Mouse (Mus musculus) naive thymus-derived CD4-positive, alpha-beta T cell, adult 2 months (primary cell): ENCODE results near the gene Gm49345.
A peak's percentile ranks its signal among the peaks of the same experiment; 100 is the strongest.
"Not testable (repeated sequence)": the region's sequence is repeated elsewhere in the genome, so short reads cannot be mapped to it uniquely, and the experiment has no call there.

ENCODE experiments used
- DNase-seq: peaks from one replicate; pipeline ENCODE4 v3.0.0-alpha.2; 2011; ENCODE audit warnings: low read depth

The Gm49345 gene

GRCm38 (mm10) chr13:67637294-67638007, at the start of gene Gm49345, which contains the start of gene Zfp729a:
Gene Gm49345, minus strand, starts transcription at chr13:67637769.
Gene Zfp729a, minus strand, starts transcription at chr13:67637791.
- peak; percentile 91 for DNase-seq

DNA sequence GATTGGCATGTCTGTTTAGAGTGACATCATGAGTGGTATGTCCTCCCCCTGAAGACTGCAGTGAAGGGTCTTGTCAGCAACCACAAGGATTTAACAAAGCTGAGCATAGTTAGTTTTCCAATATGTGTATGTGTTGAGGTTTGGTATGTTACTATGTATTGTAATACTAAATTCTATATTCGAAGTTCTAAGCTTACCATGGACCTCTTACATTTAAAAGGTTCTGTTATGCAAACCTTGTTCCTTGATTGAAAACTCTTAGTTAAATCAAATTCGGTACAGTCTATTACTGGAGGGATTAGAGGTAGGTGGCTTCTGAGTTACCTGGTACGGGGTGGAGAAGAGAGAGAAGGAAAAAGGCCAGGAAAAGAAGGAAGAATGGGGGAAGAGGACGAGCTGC, 49.4 kb upstream of the Gm49345 start, which contains the start of gene Zfp738:
Gene Zfp738, minus strand, starts transcription at position 101 of the 400 bp plus-strand sequence.
- no peak for DNase-seq

DNA sequence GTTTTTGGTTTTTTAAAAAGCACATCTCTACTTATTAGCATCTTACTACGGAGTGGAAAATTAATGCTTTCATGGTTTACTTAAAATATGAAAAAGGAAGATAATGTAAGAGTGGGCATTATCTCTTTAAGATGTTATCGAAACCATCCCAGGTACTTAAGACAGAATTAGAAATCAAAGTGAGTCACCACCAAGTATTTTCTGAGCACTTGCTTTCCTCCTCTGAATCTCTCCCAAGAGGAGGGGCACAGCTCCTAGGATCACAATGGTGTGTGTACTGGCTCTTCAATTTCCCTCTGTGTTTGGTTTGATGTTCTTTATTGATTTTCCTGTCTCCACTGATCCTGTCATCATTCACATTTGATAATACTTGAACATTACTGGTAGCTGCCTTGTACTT, 46.3 kb upstream of the Gm49345 start:
- not testable (repeated sequence) for DNase-seq

- DNase-seq, result peak; percentile 87
These were observed 45.6 kb upstream of the Gm49345 start for GRCm38 (mm10) chr13:67682959-67683735.

DNA sequence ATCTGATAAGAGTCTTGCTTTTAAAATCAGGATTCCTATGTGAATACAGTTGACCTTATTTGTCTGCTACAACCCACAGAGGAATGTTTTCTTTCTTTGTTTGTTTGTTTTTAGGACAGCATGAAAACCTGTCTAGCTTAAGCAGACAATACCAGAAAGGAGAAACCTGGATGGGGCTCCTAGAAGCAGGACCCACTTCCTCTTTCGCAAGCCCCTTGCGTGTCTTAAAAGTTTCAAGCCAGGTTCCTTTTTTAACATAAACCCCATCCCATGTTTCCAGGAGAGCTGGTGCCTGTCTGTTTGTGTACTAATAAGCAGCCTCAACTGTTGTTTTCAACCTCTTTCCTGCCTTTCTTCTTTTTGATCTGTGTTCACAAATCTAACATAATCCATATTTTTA, 37.3 kb upstream of the Gm49345 start:
- no peak for DNase-seq

- no peak for DNase-seq
These were observed 14.9 kb upstream of the Gm49345 start for GRCm38 (mm10) chr13:67652496-67652895.

GRCm38 (mm10) chr13:67610108-67610507, 27.5 kb downstream of the Gm49345 start:
- peak; percentile 36 for DNase-seq

DNA sequence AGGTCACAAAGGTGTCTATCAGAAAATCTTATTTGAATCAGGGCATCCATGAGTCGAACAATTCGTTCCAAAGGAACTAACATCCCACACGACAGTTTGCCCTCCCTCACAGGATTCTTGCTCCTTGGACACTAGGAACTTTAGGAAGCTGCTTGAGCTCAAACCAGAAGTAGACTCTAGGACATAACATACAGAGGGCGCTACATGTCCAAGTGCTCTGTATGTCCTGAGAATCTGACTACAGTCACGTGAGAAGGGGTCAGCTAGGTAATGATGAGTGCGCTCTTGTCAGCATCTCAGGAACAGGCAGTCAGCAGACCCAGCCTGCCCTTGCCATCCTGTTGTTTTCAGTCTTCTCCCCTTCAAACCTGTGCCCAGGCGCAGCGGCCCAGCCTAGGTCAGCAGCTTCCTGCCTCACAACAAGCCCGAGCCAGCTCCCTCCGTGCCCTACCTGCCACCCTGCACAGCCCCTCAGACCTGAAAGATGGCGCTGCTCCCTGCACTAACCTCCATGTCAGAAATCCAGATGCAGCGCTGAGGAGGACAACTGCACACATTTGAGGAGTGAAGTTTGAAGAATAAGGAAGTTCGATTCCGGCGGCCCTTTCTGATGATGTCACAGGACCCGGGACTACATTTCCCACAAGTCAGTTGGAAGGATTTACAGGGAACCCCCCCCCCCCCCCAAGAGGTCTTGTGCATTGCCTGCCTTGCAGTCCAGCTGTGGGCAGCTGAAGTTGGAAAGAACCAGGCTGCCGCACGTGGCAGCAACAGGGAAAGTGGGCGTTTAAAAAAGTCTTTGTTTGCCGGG, 28.3 kb downstream of the Gm49345 start, which contains the start of gene Zfp729b:
Gene Zfp729b, minus strand, starts transcription at position 642 of the 811 bp plus-strand sequence.
- DNase-seq, result peak; percentile 93

DNA sequence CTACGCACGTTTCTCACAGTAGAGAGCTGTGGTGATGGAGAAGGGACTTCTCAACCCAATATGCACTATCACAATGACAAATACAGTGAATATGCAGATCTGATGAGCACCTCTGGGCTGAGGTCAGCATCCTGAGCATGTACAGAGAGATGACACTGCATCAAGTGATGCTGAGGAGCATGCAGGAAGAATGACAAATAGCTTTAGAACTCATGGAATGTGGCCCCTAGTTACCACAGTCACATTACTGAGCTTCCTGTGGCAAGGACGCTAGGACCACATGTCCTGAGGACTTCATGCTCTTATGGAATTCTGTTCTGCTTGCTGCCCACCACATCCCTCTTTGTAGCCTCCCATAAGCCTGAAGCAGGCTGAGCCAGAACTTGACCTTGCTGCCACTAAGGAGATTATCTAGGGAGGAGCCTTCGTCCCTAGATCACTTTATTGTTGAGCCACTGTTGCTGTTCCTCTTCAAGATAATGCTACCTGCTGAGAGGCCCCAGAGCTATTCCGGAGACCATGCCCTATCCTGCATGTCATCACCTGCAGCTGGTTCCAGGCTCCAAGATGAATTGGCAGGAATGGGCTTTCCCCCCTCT, 64.9 kb downstream of the Gm49345 start:
- no peak for DNase-seq

DNA sequence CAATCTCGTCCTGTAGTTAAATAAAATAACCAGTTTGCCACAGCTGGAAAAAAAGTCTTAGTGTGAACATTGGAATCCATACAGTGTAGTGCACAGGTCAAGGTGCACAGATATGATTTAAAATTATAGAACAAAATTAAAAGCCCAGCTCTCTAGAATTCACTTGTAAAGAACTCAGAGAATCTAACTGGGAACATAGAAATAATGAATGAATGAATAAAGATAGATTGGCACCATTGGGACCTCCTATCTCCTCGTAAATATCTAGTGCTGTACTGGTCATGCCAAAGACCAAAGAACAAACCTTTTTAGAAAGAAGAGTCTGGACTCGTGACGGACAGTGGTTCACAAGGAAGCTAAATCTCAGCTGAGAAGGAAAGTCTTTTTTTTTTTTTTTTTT, 83.8 kb downstream of the Gm49345 start, which contains the start of gene Zfp748:
Gene Zfp748, minus strand, starts transcription at position 101 of the 400 bp plus-strand sequence.
- DNase-seq, result no peak

DNA sequence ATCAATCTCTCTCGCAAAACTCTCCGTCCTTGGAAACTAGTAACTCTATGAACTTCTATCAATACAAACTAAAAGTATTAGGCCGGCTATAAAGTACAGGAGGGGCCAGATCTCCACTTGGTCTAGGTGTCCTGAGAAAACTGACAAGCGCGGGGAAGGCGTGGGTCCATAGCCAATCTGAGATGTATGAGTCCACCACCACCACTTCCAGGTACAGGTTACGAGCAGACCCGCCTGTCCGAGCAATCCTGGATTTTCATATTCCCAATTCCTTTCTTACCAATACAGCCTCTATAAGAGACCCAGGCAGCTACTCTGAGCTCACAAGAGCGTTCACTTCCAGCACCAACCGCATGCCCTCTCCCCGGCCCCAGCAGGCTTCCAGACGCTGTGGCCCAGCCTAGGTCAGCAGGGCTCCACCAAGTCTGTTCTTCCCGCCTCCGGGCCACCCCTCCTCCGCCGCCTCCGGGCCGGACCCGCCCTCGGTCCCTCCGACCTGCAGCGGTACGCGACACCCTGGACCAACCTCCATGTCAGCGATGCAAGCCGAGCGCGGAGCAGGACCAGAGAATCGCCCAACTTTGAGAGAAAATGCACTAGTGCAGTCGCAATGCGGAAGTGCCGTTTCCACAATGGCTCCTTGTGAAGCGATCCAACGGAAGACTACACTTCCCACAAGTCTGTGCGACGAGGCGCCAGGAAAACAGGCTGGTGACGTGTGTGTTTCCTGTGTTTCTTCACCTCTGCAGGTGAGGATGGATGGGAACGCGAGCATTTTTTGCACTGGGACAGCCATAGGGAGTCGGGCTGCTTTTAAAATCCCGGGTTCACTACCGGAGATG, 84.8 kb downstream of the Gm49345 start:
- peak; percentile 90 for DNase-seq

DNA sequence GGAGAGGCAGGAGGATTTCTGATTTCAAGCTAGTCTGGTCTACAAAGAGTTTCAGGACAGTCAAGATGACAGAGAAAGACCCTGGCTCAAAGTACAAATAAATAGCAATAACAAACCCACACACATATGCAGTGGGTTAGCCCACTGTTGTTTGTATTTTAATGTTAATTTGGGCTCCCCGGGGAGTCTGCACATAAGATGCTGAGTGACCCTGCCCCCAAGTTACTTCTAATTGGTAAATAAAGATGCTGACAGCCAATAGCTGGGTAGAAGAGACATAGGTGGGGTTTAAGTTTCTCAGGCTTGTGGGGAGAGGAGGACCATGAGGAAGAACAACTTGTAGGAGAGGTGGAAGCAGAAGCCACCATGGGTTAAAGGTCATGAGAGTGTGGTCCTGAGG, 91.6 kb downstream of the Gm49345 start:
- no peak for DNase-seq
